Mouse (Mus musculus) cerebellum, adult (tissue): ENCODE data around the gene Krt88.

Experiments used
- ATAC-seq: cut with Nextera tagmentation; 2 replicates; pipeline ENCODE4 v1.9.2; 2017; ENCODE audit warnings: mild to moderate bottlenecking, moderate library complexity, mixed read lengths; ENCODE audit not compliant: insufficient number of reproducible peaks, low FRiP score, low TSS enrichment

The Krt88 gene

GRCm38 (mm10) chr15:101447444-101447843 is at the start of gene Krt88:
Gene Krt88, plus strand, starts transcription at chr15:101447744.
- ATAC-seq, result no peak

GRCm38 (mm10) chr15:101398269-101398668 is 49.3 kb upstream of the Krt88 start:
- ATAC-seq, result no peak

DNA sequence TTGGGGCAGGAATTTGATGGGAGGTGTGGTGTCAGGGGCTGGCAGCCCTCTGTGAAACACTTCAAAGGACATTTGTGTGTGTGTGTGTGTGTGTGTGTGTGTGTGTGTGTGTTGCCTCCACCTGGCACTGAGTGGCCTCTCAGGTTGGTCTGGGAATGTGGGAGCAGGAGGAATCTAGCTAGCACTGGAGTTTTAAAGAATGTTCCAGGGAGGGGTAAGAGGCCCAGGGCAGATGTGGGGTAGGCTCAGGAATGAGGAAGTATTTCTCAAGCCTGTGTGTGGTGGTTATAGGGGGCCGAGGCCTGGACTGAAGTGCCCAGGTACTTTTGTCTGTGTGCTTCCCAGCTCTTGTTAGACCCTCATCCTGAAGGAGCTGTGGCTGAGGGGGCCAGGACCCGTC is 36.8 kb upstream of the Krt88 start, which contains the start of gene Krt7:
TSS of gene Krt7 (plus strand) at position 269 of the 400 bp plus-strand sequence.
- ATAC-seq, result no peak

DNA sequence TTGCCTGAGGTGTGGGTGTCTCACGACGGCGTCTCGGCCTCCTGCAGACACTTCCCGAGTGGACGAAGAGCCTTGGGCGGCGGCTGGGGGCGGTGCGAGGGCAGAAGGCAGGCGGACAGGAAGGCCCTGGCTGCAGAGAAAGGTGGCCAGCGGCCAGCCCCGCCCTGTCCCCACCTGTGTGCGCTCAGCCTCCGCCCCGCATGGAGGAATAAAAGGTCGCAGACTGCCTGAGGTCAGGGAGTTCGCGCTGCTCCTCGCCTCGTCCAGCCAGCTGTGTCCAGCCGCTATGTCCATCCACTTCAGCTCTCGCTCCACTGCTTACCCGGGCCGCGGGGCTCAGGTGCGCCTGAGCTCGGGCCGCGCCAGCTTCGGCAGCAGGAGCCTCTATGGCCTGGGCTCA is 35.4 kb upstream of the Krt88 start:
- ATAC-seq, result no peak

DNA sequence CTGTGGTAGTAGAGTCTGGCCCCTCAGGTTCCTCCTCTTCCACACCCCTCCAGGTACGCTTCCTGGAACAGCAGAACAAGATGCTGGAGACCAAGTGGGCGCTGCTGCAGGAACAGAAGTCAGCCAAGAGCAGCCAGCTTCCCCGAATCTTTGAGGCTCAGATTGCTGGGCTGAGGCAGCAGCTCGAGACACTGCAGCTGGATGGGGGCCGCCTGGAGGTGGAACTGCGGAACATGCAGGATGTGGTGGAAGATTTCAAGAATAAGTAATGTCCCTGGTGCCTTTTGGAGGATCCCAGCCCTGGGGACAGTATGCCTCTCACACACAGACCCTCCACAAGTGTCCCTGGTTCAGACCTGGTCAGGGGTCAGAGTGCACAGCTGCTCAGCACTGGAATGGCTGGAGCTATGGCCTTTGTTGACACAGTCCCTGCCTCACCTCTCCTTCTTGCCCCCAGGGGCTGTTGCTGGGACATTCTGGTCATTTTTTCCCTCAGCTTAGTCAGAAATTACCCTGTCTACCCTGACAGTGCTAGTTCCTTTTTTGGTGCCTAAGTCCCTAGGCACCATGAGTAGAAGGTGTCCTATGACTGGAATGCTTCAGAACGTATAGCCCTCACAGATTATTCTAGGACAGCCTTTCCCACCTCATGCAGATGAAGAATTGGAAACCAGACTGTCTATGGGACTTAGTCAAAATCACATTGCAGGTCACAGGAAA is 33.5 kb upstream of the Krt88 start:
- no peak for ATAC-seq

- ATAC-seq, result peak; percentile 27; the same call in 1 of the 2 replicates
Observed at GRCm38 (mm10) chr15:101414807-101415565, 32.6 kb upstream of the Krt88 start.

GRCm38 (mm10) chr15:101418950-101419349 is 28.6 kb upstream of the Krt88 start:
- ATAC-seq, result no peak

GRCm38 (mm10) chr15:101420903-101421302 is 26.6 kb upstream of the Krt88 start:
- ATAC-seq, result no peak

- ATAC-seq, result no peak
Observed at GRCm38 (mm10) chr15:101424914-101425313, 22.6 kb upstream of the Krt88 start.

- ATAC-seq, result no peak
Observed at GRCm38 (mm10) chr15:101436611-101437010, 10.9 kb upstream of the Krt88 start.

DNA sequence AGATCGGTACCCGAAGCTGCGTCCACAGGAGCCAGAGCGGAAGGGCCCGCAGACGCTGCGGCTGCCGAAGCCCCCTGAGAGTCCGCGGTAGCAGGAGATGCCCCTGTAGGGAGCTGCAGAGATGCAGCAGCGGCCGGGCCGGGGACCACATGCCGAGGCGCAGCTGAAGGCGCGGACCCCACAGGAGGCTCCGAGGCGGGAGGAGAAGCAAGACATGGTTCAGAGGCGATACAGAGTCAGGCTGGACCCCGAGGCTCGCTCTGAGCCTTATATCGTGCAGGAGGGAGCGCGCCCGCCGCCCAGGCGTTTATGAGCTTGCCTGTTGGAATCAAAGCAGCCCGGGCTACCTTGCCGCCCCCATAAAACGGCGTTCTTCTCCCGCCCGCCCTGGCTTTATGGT is 9.0 kb upstream of the Krt88 start, which contains the start of gene Krt87:
TSS of gene Krt87 (minus strand) at position 250 of the 400 bp plus-strand sequence.
- ATAC-seq, result no peak

DNA sequence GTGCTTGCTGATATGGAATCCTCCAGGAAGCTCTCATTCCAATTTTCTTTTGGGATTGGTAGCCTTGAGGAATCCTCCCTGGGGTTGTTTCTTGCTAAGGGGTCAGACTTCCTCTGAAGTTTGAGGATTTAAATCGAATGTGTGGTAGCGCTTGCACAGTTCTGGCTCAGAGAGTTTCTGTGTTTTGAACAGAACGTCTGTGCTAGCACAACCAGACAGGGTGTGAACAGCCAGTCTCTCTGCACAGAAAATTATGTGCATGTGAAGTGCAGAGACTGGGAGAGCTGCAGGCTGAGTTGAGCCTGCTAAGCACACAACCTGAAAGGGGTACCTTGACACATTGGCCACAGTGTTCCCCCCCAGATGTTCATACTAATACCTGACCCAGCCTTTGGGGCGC is 6.7 kb upstream of the Krt88 start:
- ATAC-seq, result no peak

GRCm38 (mm10) chr15:101446572-101446971 is 972 bp upstream of the Krt88 start:
- ATAC-seq, result no peak

DNA sequence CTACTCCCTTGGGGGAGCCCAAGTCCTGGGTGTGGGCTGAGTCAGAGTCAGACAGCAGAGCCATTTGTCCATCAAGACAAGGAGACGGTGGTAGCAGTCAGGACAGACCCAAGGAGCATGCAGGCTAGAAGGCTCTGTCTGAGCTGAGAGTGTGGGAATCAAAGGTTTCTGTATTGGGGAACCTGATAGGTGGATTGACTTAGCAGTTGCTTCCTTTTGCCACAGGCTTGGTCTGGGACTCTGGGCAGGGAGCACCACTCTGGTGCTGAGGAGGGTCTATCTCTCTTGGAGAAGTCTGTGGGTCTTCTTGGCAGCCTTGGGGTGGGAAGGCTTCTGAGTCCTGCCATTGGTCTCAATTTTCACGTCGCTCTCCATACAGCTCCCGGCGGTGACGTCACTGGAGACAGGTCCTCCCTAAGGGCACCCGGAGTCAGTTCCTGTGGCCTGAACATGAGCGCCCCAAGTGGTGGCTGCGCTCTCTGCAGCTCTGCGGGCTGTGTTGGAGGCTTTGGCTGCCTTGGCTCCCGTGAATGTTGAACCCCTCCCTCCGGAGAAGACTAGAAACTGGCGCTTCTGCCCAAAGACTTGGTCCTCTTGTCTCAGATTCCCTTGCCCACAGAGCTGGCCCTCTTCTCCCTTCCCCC is 5.7 kb downstream of the Krt88 start:
- peak; percentile 52; the same call in 1 of the 2 replicates for ATAC-seq

DNA sequence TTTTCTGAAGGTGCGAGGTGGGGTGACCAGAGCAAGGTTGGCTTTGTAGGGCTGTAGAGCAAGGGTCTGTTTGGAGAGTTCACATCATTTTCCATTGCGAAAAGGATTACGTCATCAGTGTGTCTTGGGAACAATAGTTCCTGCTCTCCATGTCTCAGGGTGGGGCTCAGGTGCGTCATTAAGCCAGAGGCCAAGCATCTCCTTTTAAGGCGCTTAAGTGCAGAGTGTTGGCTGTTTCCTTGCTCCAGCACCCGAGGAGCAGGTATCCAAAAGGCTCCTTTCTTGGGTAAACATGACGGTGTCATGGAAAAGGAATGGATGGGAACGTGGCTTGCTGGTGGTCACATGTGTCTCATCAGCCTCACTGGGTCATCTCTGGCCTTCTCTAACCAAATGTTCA is 7.2 kb downstream of the Krt88 start:
- ATAC-seq, result no peak

GRCm38 (mm10) chr15:101455292-101455691 is 7.7 kb downstream of the Krt88 start:
- no peak for ATAC-seq

GRCm38 (mm10) chr15:101455891-101456290 is 8.3 kb downstream of the Krt88 start:
- ATAC-seq, result no peak

GRCm38 (mm10) chr15:101458361-101458930 is 10.9 kb downstream of the Krt88 start:
- no peak for ATAC-seq

DNA sequence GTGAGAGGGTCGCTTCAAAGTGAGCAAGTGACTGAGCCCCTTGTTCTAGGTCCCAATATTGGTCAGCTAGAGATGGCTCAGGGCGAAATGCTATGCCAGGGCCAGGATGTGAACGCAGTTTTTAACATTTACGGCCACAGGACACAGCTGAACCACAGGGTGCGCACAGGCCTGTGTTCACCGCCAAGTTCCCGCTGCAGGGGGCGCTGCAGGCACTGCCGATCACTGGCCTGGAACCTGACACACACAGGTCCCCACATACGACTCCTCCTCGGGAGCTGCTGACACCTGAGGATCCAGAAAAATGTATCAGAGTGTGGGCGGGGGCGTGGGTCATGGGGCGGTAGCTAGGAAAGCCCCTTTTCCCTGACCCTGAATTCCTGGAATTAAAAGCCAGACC is 11.7 kb downstream of the Krt88 start:
- no peak for ATAC-seq

GRCm38 (mm10) chr15:101463651-101464050 is 16.1 kb downstream of the Krt88 start, which contains the start of gene Krt81:
Gene Krt81, minus strand, starts transcription at chr15:101463751.
- ATAC-seq, result no peak

DNA sequence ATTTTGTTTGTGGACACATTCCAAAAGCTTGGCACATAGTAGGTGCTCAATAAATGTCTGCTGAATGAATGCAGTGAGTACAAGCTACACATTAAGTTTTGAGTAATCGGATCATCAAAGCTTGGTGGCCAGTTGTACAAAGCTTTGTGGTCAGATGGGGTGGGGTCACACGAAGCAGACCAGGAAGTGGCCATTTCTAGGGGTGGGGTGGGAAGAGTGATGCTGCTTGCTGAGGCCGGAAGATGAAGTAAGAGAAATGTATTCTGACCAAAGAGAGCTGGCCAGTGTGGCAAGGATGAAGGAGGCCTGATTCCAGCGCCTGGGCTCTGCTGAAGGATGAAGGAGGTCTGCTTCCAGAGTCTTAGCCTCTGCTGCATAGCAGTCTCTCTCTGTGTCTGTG is 21.5 kb downstream of the Krt88 start:
- no peak for ATAC-seq
